Mouse (Mus musculus) left cerebral cortex, adult 11 months (tissue): ENCODE results near the gene Dpep2nb.

ENCODE experiments used
- DNase-seq: peaks from one replicate; pipeline ENCODE4 v3.0.0; 2022; ENCODE audit warnings: low spot score

Dpep2nb gene

GRCm38 (mm10) chr8:105959350-105959749 is 46.4 kb downstream of the Dpep2nb start:
- no peak for DNase-seq

GRCm38 (mm10) chr8:105957813-105958212 is 48.0 kb downstream of the Dpep2nb start:
- DNase-seq = no peak

GRCm38 (mm10) chr8:105956556-105956955 is 49.2 kb downstream of the Dpep2nb start:
- DNase-seq = no peak

DNA sequence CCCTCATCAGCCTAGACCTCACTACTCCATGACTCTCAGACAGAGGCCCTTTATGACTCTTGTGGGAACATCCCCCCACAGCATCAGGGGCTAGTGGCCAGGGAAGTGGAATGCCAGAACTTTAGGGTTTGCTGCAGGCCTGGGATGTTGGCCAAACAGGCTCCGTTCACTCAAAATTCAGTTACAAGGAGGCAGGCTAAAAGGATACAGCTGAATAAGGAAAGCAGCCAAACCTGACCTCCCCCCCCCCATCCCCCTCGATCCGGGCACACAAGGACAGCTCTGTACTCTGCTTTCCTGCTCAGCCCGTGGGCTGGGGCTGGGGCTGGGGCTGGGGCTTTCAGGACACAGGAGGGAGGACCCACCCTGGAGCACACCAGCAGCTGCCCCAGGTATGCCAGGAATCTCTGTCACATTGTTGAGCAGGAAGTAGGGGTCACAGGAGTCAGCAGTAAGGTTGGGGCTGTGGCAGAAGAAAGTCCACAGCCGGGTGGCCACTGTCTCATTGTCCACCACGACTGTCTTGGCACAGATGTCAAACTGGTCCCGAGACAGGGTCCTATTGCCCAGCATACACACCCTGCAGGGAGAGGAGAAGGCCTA is 54.6 kb downstream of the Dpep2nb start:
- DNase-seq = no peak

GRCm38 (mm10) chr8:105949350-105949749 is 56.4 kb downstream of the Dpep2nb start:
- peak; percentile 50 for DNase-seq
